In genomic region chr13:95044108-95044507, GRCm38 (mm10) we compare ENCODE assay signal across 10 mouse cellular contexts.
"Had no signal": no experiment of that assay in that cellular context is flagged by ENCODE, and none has a peak within 500 bp of the region (broad histone marks: within the 10 kb centered on the region; RNA-seq: fewer than 3 reads in every experiment).

No protein-coding gene starts in this region.

- DNase-seq: lung, adult 18-20 months; lung, embryonic 14.5 days; lung, postnatal 14 days; lung, postnatal 36 days; right cerebral cortex, postnatal 14 days; thymus, adult 2 months; thymus, postnatal 25 days; thymus, postnatal 4 days had no signal

- ATAC-seq: midbrain, embryonic 13.5 days; midbrain, embryonic 15.5 days had no signal
